Mouse (Mus musculus) liver, adult 2 months (tissue): ENCODE data around the gene Rnf144b.

ENCODE experiments used
- CTCF ChIP-seq: fragments of 200-500 bp; IDR thresholded peaks from 2 replicates; pipeline ENCODE4 v1.5.1; 2011; ENCODE audit warnings: low read depth, low read length, control low read depth
- POLR2A ChIP-seq: fragments of 200-500 bp; IDR thresholded peaks from 2 replicates; pipeline ENCODE4 v1.6.1; 2011; ENCODE audit warnings: low read length, control low read depth; ENCODE audit not compliant: insufficient read depth; ENCODE audit errors: extremely low read depth

DNA sequence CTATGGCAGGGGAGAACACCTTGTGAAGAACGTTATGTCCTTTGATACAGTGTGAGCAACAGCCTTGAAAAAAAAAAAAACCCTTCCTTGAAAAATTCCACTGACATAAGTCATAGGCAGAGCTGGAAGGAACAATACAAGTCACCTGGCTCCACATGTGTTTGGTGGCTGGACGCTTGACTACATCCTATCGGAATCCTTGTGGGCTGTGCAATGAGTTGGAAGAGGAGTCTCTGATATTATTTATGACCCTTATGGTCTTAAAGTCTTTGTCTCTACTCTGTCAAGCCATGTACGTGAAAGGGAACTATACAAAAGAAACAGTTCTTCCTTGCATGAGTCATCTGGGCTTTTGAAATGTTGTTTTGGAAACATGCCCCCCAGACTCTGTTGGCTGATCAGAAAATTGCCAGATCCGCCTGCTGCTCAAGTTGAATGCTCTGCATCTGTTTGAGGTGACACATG lies 94.7 kb downstream of the Rnf144b start:
- TF ChIP-seq CTCF (no peak), POLR2A (no peak)
